Mouse (Mus musculus) hindbrain, embryonic 16.5 days (tissue): ENCODE results near the gene 9030624G23Rik. TPM values are rescaled to one million over a fixed set of nuclear protein-coding genes. Genes with fewer than 3 reads are reported as not detected.
A peak's percentile ranks its signal among the peaks of the same experiment; 100 is the strongest.
"Not testable (repeated sequence)": the region's sequence is repeated elsewhere in the genome, so short reads cannot be mapped to it uniquely, and the experiment has no call there.

Experiments
- ATAC-seq: fragments of 200-750 bp; cut with Nextera tagmentation; 2 replicates; pipeline ENCODE4 v1.8.0; 2017; ENCODE audit warnings: moderate TSS enrichment, moderate library complexity
- H3K27ac ChIP-seq: fragments of 300-500 bp; sonication (generic); 2 replicates; pipeline ENCODE4 v1.5.1; 2014; ENCODE audit warnings: low read depth, mild to moderate bottlenecking, control low read depth, low read length, moderate library complexity
- H3K27me3 ChIP-seq: fragments of 300-500 bp; sonication (generic); replicated peaks from 2 replicates; pipeline ENCODE4 v1.6.1; 2014; ENCODE audit warnings: low read length; ENCODE audit not compliant: control insufficient read depth, insufficient read depth
- H3K36me3 ChIP-seq: fragments of 300-500 bp; sonication (generic); 2 replicates; pipeline ENCODE4 v1.6.1; 2014; ENCODE audit warnings: mild to moderate bottlenecking, low read length, moderate library complexity, mixed read lengths; ENCODE audit not compliant: control insufficient read depth, insufficient read depth
- H3K4me1 ChIP-seq: fragments of 300-500 bp; sonication (generic); 2 replicates; pipeline ENCODE4 v1.6.1; 2014; ENCODE audit warnings: low read depth, low read length; ENCODE audit not compliant: control insufficient read depth, insufficient read depth
- H3K4me2 ChIP-seq: fragments of 300-500 bp; sonication (generic); 2 replicates; pipeline ENCODE4 v1.6.1; 2014; ENCODE audit warnings: mild to moderate bottlenecking, low read length, control low read depth, moderate library complexity
- H3K4me3 ChIP-seq: fragments of 300-500 bp; sonication (generic); 2 replicates; pipeline ENCODE4 v1.5.1; 2014; ENCODE audit warnings: mild to moderate bottlenecking, low read length, control low read depth, moderate library complexity
- H3K9ac ChIP-seq: fragments of 300-500 bp; sonication (generic); 2 replicates; pipeline ENCODE4 v1.6.1; 2014; ENCODE audit warnings: low read depth, mild to moderate bottlenecking, control low read depth, low read length, moderate library complexity
- H3K9me3 ChIP-seq: fragments of 300-500 bp; sonication (generic); 2 replicates; pipeline ENCODE4 v1.6.1; 2014; ENCODE audit warnings: mild to moderate bottlenecking, low read length, moderate library complexity; ENCODE audit not compliant: control insufficient read depth
- WGBS: fragments of 180-500 bp; shearing (Covaris S2); extraction: QIAGEN DNeasy Blood & Tissue Kit; methylation state at CpG from one replicate; pipeline ENCODE4 v1.1.7; 2014; 5-methylcytosine and 5-hydroxymethylcytosine counted together
- polyA plus RNA-seq: library from polyadenylated mRNA; unstranded; fragments of >200 nt; fragmentation: Nextera tagmentation; extraction: Ambion mirVana; gene quantifications from 2 replicates; pipeline ENCODE4 v1.2.1, GENCODE M21; 2015

9030624G23Rik gene
- 2.4 and 3.4 TPM in 2 replicates for polyA plus RNA-seq

- Histone ChIP-seq H3K4me2 (peak within 1 kb of the TSS; percentile 38), H3K9ac (peak within 1 kb of the TSS; percentile 31), H3K4me3 (peak within 1 kb of the TSS; percentile 45)
- not testable (repeated sequence) for H3K27me3 ChIP-seq, H3K27ac ChIP-seq, H3K4me1 ChIP-seq, H3K36me3 ChIP-seq, H3K9me3 ChIP-seq
- peak; percentile 76 for ATAC-seq
- 3% methylated on average over 18 of the region's 39 CpGs for WGBS
These were observed at the start of gene 9030624G23Rik for GRCm38 (mm10) chr12:24097108-24097520. Gene 9030624G23Rik (minus strand): TSS chr12:24097246.

GRCm38 (mm10) chr12:24083096-24083495 is 13.9 kb downstream of the 9030624G23Rik start:
- ATAC-seq, H3K9me3 ChIP-seq, H3K36me3 ChIP-seq, H3K4me2 ChIP-seq, H3K9ac ChIP-seq, H3K27me3 ChIP-seq, H3K27ac ChIP-seq, H3K4me1 ChIP-seq, H3K4me3 ChIP-seq: not testable (repeated sequence)
- 89% methylated on average over 2 of the region's 5 CpGs for WGBS
